Mouse (Mus musculus) limb, embryonic 12.5 days (tissue): ENCODE data around the gene Cd3g. TPM values are rescaled to one million over a fixed set of nuclear protein-coding genes. Genes with fewer than 3 reads are reported as not detected.
"Not testable (repeated sequence)": the region's sequence is repeated elsewhere in the genome, so short reads cannot be mapped to it uniquely, and the experiment has no call there.

Experiments
- ATAC-seq: fragments of 200-750 bp; cut with Nextera tagmentation; 2 replicates; pipeline ENCODE4 v1.8.0; 2017; ENCODE audit warnings: low read depth, moderate TSS enrichment; ENCODE audit not compliant: insufficient number of reproducible peaks, insufficient read depth, low FRiP score, low TSS enrichment
- H3K27ac ChIP-seq: fragments of 300-500 bp; sonication (generic); 2 replicates; pipeline ENCODE4 v1.5.1; 2016; ENCODE audit warnings: mild to moderate bottlenecking, moderate library complexity
- H3K27me3 ChIP-seq: fragments of 300-500 bp; sonication (generic); 2 replicates; pipeline ENCODE4 v1.6.1; 2016; ENCODE audit warnings: mild to moderate bottlenecking, moderate library complexity
- H3K36me3 ChIP-seq: fragments of 300-500 bp; sonication (generic); 2 replicates; pipeline ENCODE4 v1.6.1; 2016; ENCODE audit warnings: mild to moderate bottlenecking, moderate library complexity
- H3K4me1 ChIP-seq: fragments of 300-500 bp; sonication (generic); replicated peaks from 2 replicates; pipeline ENCODE4 v1.6.1; 2016
- H3K4me2 ChIP-seq: fragments of 300-500 bp; sonication (generic); 2 replicates; pipeline ENCODE4 v1.6.1; 2016; ENCODE audit warnings: mild to moderate bottlenecking, moderate library complexity
- H3K4me3 ChIP-seq: fragments of 300-500 bp; sonication (generic); replicated peaks from 2 replicates; pipeline ENCODE4 v1.5.1; 2016; ENCODE audit warnings: mild to moderate bottlenecking
- H3K9ac ChIP-seq: fragments of 300-500 bp; sonication (generic); replicated peaks from 2 replicates; pipeline ENCODE4 v1.6.1; 2016; ENCODE audit warnings: mild to moderate bottlenecking, moderate library complexity
- H3K9me3 ChIP-seq: fragments of 300-500 bp; sonication (generic); 2 replicates; pipeline ENCODE4 v1.6.1; 2016; ENCODE audit warnings: mild to moderate bottlenecking, moderate library complexity
- WGBS: fragments of 180-500 bp; shearing (Covaris S2); methylation state at CpG from one replicate; pipeline ENCODE4 v1.1.7; 2016; 5-methylcytosine and 5-hydroxymethylcytosine counted together
- polyA plus RNA-seq: library from polyadenylated mRNA; unstranded; fragments of >200 nt; fragmentation: Nextera tagmentation; extraction: Ambion mirVana; gene quantifications from 2 replicates; pipeline ENCODE4 v1.2.1, GENCODE M21; 2016

The Cd3g gene
- polyA plus RNA-seq, 1 experiment from 2014 or later, result 0.20 TPM

GRCm38 (mm10) chr9:44986242-44986781, 6.1 kb upstream of the Cd3g start:
- WGBS, result 70% methylated on average over 14 of the region's 14 CpGs
- ATAC-seq, result no peak
- H3K9me3 ChIP-seq, result no peaks in the 10 kb centered on the region
- H3K4me2 ChIP-seq, result no peak overlapping the region
- H3K36me3 ChIP-seq, result no peaks in the 10 kb centered on the region
- 0 out of 2 replicates have a peak overlapping the region, but pooled peaks have one; percentile 41 for H3K27ac ChIP-seq
- H3K27me3 ChIP-seq, result no peaks in the 10 kb centered on the region
- peaks cover 9% of the 10 kb centered on the region; the same call in 1 of the 2 replicates for H3K4me1 ChIP-seq
- H3K4me3 ChIP-seq, result no peak overlapping the region
- H3K9ac ChIP-seq, result no peak overlapping the region

DNA sequence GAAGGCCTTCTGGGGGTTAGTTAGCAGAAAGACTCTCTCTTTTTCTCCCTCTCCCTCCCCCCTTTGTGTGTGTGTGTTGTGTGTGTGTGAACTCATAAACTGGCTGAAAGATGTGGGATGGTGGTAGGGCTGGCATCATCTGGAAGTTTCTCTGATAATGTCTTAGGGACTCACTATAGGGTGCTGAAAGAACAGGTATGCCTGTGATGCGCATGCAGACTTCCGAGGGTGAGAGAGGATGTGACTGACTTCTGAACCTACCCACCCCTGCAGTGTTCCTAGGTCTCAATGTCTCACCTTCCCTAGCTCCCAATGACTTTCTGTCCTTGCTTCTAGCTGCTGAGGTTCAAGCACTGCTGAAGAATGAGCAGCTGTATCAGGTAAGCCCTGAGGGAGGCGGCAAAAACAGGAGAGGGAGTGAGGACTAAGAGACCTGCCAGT, 5.5 kb upstream of the Cd3g start:
- no peak overlapping the region for H3K4me2 ChIP-seq
- ATAC-seq, result no peak
- WGBS, result 77% methylated on average over 3 of the region's 3 CpGs
- H3K4me3 ChIP-seq, result no peak overlapping the region
- no peak overlapping the region for H3K9ac ChIP-seq
- H3K27ac ChIP-seq, result 0 out of 2 replicates have a peak overlapping the region, but pooled peaks have one; percentile 41
- no peaks in the 10 kb centered on the region for H3K27me3 ChIP-seq
- no peaks in the 10 kb centered on the region for H3K36me3 ChIP-seq
- no peaks in the 10 kb centered on the region for H3K9me3 ChIP-seq
- H3K4me1 ChIP-seq, result peaks cover 9% of the 10 kb centered on the region; the same call in 1 of the 2 replicates

DNA sequence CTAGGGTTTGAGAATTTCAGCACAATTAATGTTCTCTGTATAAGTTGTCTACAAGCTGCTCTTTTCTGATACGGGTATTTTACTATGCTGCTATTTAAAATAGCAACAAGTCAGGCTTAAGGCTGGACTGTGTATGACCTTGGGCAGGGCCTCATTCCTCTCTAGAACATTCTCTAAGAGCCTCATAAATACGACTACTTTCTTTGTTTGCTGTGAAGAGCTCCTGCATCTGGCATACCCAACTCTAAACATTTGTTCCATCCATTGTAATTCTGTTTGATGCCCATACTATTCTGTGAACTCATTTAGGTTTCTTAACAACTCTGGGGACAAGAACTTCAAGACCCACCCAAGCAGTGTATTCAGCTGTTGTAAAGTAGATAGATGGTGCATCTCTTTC, 2.8 kb upstream of the Cd3g start:
- H3K4me1 ChIP-seq, result peaks cover 9% of the 10 kb centered on the region; the same call in 1 of the 2 replicates
- no peak overlapping the region for H3K27ac ChIP-seq
- H3K9ac ChIP-seq, result no peak overlapping the region
- no peak overlapping the region for H3K4me2 ChIP-seq
- H3K9me3 ChIP-seq, result no peaks in the 10 kb centered on the region
- WGBS, result 77% methylated on average over 2 of the region's 2 CpGs
- 0 out of 2 replicates have a peak, but pooled peaks cover 3% of the 10 kb centered on the region for H3K27me3 ChIP-seq
- no peaks in the 10 kb centered on the region for H3K36me3 ChIP-seq
- H3K4me3 ChIP-seq, result no peak overlapping the region
- no peak for ATAC-seq

DNA sequence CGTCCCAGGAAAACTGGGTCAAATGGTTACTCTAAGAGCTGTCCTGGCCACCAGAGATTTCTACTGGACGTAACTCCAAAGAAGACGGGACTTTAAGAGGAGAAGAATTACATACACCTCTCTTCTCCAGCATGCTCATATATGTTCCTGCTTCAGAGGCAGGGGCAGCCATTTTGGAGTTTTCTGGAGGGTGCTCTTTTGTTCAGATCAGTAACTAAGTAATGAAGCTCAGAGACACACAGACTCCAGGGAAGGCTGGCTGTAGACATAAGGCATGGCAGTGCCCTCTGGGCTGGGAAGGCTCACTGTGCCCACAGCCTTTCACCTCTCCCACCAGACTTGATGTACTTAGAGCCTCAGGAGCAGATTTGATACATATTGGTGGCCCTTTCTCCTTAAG, 2.3 kb upstream of the Cd3g start:
- ATAC-seq, result no peak
- Histone ChIP-seq H3K4me1 (peaks cover 9% of the 10 kb centered on the region; the same call in 1 of the 2 replicates), H3K4me3 (no peak overlapping the region), H3K27ac (no peak overlapping the region), H3K9ac (no peak overlapping the region), H3K36me3 (no peaks in the 10 kb centered on the region), H3K4me2 (no peak overlapping the region), H3K27me3 (0 out of 2 replicates have a peak, but pooled peaks cover 3% of the 10 kb centered on the region), H3K9me3 (no peaks in the 10 kb centered on the region)
- WGBS, result 86% methylated on average over 3 of the region's 3 CpGs

GRCm38 (mm10) chr9:44982081-44982480, 1.9 kb upstream of the Cd3g start:
- H3K27ac ChIP-seq, result no peak overlapping the region
- H3K9me3 ChIP-seq, result no peaks in the 10 kb centered on the region
- peaks cover 6% of the 10 kb centered on the region; the same call in 1 of the 2 replicates for H3K27me3 ChIP-seq
- no peak for ATAC-seq
- no peak overlapping the region for H3K9ac ChIP-seq
- 87% methylated on average over 8 of the region's 8 CpGs for WGBS
- H3K4me2 ChIP-seq, result no peak overlapping the region
- no peaks in the 10 kb centered on the region for H3K36me3 ChIP-seq
- peaks cover 9% of the 10 kb centered on the region; the same call in 1 of the 2 replicates for H3K4me1 ChIP-seq
- no peak overlapping the region for H3K4me3 ChIP-seq

DNA sequence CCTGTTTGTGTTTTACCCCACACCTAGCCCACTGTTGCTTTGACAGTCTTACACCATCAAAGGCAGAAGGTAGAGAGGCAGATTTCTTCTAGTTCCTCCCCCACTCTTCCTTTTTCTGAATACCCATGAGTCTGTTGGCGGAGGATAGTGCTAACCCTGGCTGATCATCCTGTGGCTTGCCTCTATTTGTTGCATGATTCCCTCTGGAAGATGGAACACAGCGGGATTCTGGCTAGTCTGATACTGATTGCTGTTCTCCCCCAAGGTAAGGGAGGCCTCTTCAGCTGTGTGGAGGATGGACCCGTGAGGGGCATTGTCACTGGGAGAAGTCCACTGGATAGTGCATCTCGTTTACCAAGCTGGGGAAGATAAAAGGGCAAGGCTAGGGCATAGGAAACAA, 1.4 kb upstream of the Cd3g start, which contains the start of gene Cd3d:
TSS of gene Cd3d (plus strand) at position 111 of the 400 bp plus-strand sequence.
- peaks cover 5% of the 10 kb centered on the region; the same call in 1 of the 2 replicates for H3K4me1 ChIP-seq
- peaks cover 8% of the 10 kb centered on the region; the same call in 1 of the 2 replicates for H3K27me3 ChIP-seq
- H3K4me2 ChIP-seq, result no peak within 1 kb of the TSS
- no peak within 1 kb of the TSS for H3K27ac ChIP-seq
- no peaks in the 10 kb centered on the region for H3K9me3 ChIP-seq
- H3K36me3 ChIP-seq, result no peaks in the 10 kb centered on the region
- WGBS, result 78% methylated on average over 4 of the region's 4 CpGs
- no peak within 1 kb of the TSS for H3K9ac ChIP-seq
- ATAC-seq, result no peak
- no peak within 1 kb of the TSS for H3K4me3 ChIP-seq

- 87% methylated on average over 2 of the region's 2 CpGs for WGBS
- ATAC-seq, result no peak
- no peak overlapping the region for H3K4me2 ChIP-seq
- no peak overlapping the region for H3K27ac ChIP-seq
- no peaks in the 10 kb centered on the region for H3K36me3 ChIP-seq
- H3K9ac ChIP-seq, result no peak overlapping the region
- no peaks in the 10 kb centered on the region for H3K9me3 ChIP-seq
- H3K4me1 ChIP-seq, result 0 out of 2 replicates have a peak, but pooled peaks cover 2% of the 10 kb centered on the region
- H3K27me3 ChIP-seq, result peaks cover 8% of the 10 kb centered on the region; the same call in 1 of the 2 replicates
- H3K4me3 ChIP-seq, result no peak overlapping the region
Observed at GRCm38 (mm10) chr9:44981104-44981503, 873 bp upstream of the Cd3g start.

DNA sequence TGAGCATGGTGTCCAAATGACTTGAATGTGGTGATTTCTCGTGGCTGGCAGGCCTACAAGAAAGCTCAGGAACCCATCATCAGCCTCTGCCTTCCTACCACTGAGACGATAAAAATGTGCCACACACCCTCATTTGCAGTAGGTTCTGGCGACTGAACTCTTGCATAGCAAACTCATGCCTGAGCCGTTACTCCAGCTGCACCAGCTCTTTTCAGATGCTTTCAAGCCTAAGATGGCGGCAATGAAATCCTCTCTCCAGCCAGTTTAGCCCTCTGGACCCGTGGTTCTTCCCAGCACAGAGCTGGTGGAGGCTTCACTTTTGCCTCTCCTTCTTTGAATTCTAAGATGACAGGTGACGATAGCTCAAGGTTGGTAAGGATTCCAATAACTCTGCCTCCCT, 425 bp downstream of the Cd3g start:
- Histone ChIP-seq H3K9ac (no peak overlapping the region), H3K27ac (no peak overlapping the region), H3K9me3 (no peaks in the 10 kb centered on the region), H3K36me3 (no peaks in the 10 kb centered on the region), H3K27me3 (peaks cover 16% of the 10 kb centered on the region; the same call in 1 of the 2 replicates), H3K4me3 (no peak overlapping the region), H3K4me2 (no peak overlapping the region), H3K4me1 (no peaks in the 10 kb centered on the region)
- WGBS, result 79% methylated on average over 7 of the region's 7 CpGs
- ATAC-seq, result no peak

GRCm38 (mm10) chr9:44977813-44978212, 2.4 kb downstream of the Cd3g start:
- 83% methylated on average over 6 of the region's 6 CpGs for WGBS
- no peak overlapping the region for H3K4me3 ChIP-seq
- H3K36me3 ChIP-seq, result no peaks in the 10 kb centered on the region
- H3K27ac ChIP-seq, result no peak overlapping the region
- ATAC-seq, result no peak
- no peaks in the 10 kb centered on the region for H3K9me3 ChIP-seq
- no peaks in the 10 kb centered on the region for H3K4me1 ChIP-seq
- H3K27me3 ChIP-seq, result peaks cover 29% of the 10 kb centered on the region
- no peak overlapping the region for H3K4me2 ChIP-seq
- no peak overlapping the region for H3K9ac ChIP-seq

GRCm38 (mm10) chr9:44969450-44969849, 10.8 kb downstream of the Cd3g start:
- Histone ChIP-seq H3K36me3 (no peaks in the 10 kb centered on the region), H3K9ac (no peak overlapping the region), H3K4me3 (no peak overlapping the region), H3K27ac (no peak overlapping the region), H3K4me1 (peaks cover 10% of the 10 kb centered on the region), H3K9me3 (no peaks in the 10 kb centered on the region), H3K27me3 (peaks cover 26% of the 10 kb centered on the region), H3K4me2 (no peak overlapping the region)
- WGBS, result 65% methylated on average over 1 of the region's 1 CpGs
- ATAC-seq, result no peak

DNA sequence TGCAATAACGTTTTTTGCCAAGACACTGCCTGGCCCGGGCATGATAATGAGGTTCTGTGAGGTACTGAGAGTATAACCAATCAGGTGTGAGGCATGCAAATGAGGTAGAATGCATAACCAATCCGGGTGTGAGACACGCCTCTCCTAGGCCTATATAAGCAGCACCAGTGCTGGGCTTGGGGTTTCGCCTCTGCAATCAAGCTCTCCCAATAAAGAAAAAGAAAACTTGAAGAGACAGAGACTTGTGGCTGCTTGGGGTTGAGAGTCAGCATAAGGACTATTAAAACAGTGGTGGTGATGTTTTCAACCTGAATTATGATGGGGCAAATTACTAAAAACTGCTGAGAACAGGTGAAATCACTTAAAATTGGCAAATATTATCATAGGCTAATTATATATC, 12.5 kb downstream of the Cd3g start:
- not testable (repeated sequence) for H3K4me3 ChIP-seq, H3K36me3 ChIP-seq, H3K9me3 ChIP-seq, ATAC-seq, H3K4me2 ChIP-seq, H3K9ac ChIP-seq, H3K27ac ChIP-seq
- Histone ChIP-seq H3K27me3 (peaks cover 13% of the 10 kb centered on the region), H3K4me1 (peaks cover 14% of the 10 kb centered on the region)
- WGBS, result 86% methylated on average over 5 of the region's 5 CpGs

GRCm38 (mm10) chr9:44966815-44967242, 13.4 kb downstream of the Cd3g start:
- Histone ChIP-seq H3K4me3 (no peak overlapping the region), H3K36me3 (peaks cover 6% of the 10 kb centered on the region), H3K9me3 (no peaks in the 10 kb centered on the region), H3K27me3 (peaks cover 9% of the 10 kb centered on the region), H3K27ac (no peak overlapping the region), H3K4me2 (no peak overlapping the region), H3K9ac (no peak overlapping the region), H3K4me1 (peaks cover 14% of the 10 kb centered on the region)
- no peak for ATAC-seq
- 29% methylated on average over 3 of the region's 3 CpGs for WGBS
